Mouse (Mus musculus): ENCODE data around the gene 1500009C09Rik. TPM values are rescaled to one million over a fixed set of nuclear protein-coding genes. Genes with fewer than 3 reads are reported as not detected.

Gene 1500009C09Rik
- total RNA-seq (2021): not detected
- long read RNA-seq, experiment 1: 0 reads
- long read RNA-seq, experiment 2: 0 reads

DNA sequence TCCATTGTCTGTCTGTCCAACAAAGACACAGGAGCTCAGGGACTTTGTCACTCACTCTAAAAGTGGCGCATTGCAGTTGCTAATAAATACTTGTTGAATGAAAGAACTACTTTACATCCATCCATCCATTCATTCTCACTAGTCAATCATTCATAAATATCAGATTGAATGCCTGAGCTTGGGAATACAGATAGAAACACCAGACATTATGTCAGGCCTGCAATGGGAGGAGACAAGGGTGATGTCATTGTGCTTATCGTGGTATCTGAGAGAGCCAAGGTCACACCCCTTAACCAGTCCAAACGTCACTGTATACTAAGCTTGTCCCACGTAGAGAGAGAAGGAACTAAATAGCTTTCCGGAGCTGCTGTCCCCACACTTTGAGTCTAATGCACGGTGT, at the start of gene 1500009C09Rik:
Gene 1500009C09Rik (plus strand): TSS at position 301 of the 400 bp plus-strand sequence.
- intact Hi-C loops (cut with DNase I): no loop called here
- DNase-seq: no peak

DNA sequence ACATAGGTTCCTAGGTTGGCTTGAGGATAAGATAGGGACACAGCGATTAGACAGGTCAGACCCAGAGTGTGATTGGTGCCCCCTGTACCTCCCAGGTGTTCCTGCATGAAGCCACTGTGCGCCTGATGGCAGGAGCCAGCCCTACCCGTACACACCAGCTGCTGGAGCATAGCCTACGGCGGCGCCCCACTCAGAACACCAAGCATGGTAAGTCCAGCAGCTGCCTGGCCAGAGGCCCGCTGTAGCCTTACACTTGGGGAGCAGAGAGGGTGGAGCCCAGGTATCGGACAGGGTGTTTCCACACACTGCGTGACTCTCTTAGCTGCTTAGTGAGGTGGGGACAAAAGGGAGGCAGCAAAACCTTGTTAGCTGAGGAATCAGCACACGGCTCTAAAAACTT, 49.1 kb upstream of the 1500009C09Rik start:
- DNase-seq: no peak
- intact Hi-C loops (cut with DNase I): no loop called here

DNA sequence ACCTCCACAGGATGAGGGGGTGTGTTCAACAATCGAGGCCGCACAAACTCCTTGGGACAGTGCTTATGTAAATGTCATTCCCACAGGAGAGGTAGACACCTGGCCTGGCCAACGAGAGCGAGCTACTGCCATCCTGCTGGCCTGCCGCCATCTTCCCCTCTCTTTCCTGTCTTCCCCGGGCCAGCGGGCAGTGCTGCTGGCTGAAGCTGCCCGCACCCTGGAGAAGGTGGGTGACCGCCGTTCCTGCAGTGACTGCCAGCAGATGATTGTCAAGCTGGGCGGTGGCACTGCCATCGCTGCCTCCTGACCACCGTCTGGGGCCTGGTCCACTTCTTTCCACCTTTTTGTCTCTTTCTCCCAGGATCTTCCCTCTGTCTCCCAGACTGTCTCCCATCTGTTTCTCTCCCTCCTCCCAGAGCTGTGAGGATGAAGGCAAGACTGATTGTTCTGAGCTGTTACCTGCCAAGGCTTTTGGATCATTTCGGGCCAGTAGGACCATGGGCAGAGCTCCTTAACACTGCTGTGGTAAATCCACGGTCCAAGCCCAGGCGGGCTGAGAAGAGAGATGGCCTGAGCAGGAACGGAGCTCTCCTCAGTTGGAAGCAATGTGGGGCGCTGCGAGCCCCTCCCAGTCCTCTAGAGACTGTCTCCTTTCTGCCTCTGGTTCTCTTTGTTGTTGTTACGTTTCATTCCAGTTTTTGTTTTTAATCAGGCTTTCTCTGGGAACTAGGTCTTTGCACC, 48.4 kb upstream of the 1500009C09Rik start:
- intact Hi-C loops (cut with DNase I): no loop called here
- DNase-seq: no peak

DNA sequence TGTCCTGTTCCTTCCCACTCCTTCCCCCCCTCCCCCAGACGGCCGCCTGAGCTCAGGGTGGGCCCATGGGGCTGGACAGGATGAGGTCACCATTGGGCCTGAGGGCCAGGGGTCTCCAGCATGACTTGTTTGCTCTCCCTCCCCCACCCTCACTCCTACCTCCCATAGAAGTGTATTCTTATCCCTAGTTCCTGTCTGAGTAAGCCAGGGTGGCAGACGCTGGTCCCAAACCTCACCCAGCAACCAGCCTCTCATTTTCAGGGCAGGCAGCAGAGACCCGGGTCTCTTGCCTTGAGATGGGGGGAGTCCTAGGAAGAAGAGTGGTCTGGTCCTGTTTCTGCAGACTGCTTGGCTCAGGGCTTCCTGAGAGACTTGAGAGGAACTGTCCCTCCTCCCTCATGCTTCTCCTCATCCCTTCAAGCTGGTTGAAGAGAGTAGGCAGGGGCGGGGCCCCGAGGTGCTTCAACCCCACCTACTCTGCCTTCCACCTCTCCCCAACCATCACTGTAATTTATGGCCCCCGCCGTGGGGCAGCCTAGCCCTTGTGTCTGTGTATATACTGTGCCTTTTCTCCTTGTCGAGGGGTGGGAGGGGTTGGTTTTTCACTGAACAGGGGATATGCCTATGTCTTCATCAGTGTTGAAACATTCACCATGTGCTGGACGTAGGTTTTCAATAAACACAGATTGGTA, 47.4 kb upstream of the 1500009C09Rik start:
- intact Hi-C loops (cut with DNase I): no loop called here
- no peak for DNase-seq

DNA sequence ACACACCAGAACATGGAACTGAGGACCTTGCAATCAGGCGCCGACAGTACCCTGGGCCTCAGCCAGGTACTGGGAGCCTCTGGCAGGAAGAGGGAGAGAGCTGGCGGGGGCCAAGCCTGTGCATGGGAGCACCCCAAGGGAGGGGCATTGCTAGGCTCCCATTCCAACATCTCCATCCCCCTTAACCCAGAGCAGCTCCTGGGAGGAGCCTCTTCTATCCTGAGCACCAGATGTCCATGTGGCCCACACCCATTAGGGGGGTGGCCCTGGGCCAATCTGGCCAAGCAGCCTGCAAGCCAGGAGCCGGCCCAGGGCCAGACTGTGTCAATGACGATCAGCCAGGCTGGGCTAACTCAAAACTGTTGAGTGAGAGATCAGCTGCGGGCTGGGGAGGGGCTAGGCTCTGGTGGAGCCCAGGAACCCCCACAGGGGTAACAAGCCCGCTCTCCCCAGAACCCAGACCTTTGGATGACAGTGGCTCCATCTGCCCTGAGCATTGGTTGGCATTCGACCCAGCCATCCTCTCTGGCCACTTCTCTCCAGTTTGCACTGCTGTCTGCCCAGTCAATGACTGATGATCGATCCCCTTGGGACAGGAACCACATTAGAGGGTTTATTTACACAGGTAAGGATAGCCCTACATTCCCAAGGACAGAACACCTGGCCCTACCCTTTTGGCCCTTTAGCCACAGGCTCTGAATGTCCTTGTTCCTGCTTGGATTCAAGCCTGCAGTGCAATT, 45.7 kb upstream of the 1500009C09Rik start:
- intact Hi-C loops (cut with DNase I): no loop called here
- peak; percentile 86 to 90 for DNase-seq

DNA sequence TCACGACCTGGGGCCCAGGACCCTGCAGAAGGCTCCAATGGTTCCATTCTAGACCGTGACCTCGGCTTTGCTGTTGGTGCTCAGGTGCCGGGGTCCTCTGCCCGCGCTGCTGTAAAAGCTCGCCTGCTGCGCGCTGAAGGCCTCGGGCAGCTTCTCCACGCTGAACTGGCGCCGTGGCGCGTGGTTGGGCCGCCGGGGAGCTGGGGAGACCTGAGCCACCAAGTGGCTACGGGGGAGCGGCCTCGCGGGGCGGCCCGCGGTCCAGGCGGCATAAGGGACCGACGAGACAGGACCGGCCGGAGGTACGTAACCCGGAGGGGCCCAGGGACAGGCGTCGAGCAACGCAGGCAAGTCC, 45.1 kb upstream of the 1500009C09Rik start:
- intact Hi-C loops (cut with DNase I): no loop called here
- DNase-seq: no peak

DNA sequence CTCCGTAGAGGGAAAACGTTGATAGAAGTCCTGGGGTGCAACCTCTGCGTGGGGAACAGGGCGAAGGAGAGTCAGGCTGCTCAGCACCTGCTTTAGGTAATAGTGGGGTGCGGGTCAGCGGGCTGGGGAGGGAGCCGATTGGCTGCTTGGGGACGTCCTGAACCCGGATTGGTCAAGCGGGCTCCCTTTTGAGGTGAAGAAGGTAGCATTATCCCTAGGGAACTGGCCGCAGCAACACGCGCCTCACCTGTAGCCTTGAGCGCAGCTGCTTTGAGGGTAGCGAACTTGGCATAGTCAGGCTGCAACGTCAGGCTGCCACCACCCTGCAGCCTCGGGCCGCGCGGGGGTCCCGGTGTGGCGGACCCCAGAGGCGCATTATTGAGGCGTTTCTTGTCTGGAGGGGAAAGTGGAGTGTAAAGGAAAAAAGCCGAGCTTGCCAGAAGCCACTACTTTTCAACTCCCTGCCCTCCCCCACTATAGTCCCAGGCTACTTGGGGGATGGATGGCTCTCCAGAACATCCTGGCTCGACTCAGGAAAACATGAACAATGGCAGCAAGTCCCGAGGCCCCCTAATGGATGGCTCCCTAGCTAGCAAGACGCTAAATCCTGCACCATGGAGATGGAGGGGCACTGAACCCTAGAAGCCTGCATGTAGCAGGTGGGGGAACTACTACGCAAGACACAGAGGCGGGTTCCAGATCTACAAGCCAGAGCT, 44.5 kb upstream of the 1500009C09Rik start:
- intact Hi-C loops (cut with DNase I): no loop called here
- DNase-seq: no peak

DNA sequence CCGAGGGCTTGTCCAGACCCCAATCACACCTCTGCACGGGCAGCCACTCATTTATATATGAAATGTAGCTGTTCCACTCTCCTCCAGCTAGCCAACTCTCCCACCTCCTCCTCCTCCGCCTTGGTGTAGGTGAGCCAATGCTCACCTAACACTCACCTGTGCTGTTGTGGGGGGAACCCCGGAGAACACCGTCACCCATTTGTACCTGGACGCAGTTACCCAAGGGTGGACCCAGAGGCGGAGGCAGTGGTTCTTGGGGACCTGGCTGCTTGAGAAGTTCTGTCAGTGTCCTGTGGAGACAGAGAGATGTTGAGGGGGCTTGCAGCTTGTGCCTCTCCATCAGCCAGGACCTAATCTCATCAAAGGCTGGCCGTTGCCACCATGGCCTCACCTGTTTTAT, 43.9 kb upstream of the 1500009C09Rik start:
- no peak for DNase-seq

DNA sequence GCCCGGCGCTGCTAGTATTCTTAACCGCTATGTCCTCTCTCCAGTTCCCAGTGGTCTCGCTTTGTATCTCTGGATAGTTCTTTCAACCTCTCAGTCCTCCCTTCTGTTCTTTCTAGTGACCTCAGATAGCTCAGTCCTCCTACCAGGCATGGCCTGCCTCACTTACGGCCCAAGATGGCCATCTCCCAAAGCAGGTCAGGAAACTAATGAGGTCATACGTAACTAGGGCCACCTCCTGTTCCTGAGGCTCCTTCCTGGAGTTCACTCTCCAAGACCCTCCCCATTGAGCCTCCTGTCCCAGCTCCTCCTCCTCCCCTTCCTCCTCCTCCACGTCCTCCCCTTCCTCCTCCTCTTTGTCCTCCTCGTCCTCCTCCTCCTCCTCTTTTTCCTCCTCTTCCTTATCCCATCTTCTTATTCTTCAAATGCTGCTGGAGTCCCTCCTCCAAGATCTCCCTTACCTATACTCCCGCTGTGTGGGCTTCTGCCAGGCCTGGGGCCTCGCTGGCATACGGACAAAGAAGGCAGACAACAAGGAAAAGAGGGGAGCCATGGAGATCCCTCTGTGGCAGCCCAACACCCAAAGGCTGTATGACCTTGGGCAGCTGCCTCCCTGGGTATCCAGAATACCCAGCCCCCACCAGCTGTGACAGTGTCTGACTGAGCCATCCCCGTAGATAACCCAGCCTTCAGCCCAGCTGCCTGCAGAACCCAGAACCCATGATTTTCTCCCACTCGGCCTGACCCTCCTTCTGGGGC, 42.7 kb upstream of the 1500009C09Rik start:
- DNase-seq: no peak
- intact Hi-C loops (cut with DNase I): no loop called here

More for the DNA sequence above, 43.9 kb upstream of the 1500009C09Rik start:
- intact Hi-C loops (cut with DNase I): no loop called here

DNA sequence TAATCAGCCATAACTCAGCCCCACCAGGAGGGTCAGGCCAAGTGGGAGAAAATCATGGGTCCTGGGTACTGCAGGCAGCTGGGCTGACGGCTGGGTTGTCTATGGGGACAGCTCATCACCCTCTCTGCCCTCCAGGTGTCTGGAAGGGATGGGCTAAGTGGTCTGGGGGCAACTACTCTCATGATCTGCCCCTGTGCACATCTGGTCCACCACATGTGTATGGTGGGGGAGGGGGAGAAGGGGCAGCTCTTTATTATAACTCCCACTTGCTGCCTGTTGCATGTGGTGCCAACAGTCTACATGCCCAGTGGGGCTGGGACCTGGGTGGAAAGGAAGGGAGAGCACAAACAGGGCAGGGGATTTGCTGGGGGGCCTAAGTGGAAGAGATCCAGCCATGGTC, 41.4 kb upstream of the 1500009C09Rik start:
- no peak for DNase-seq
- intact Hi-C loops (cut with DNase I): no loop called here

DNA sequence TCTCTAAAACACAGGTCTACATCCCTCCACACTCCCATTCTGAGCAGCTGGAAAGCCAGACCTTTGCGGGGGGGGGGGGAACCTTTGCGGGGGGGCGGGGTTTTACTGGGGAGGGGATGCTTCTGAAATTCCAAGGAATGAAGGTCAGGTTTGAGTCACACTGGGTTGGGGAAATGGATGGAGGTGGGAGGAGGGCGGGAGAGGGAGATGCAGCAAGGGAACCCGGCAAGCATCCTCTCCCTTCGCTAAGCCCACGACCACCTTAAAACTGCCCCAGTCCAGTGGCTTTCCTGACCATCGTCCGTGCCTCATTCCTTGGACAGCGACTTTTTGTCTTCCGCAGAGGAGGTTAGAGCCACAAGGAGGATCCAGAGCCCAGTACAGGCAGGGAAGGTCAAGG, 40.9 kb upstream of the 1500009C09Rik start:
- intact Hi-C loops (cut with DNase I): no loop called here
- no peak for DNase-seq

DNA sequence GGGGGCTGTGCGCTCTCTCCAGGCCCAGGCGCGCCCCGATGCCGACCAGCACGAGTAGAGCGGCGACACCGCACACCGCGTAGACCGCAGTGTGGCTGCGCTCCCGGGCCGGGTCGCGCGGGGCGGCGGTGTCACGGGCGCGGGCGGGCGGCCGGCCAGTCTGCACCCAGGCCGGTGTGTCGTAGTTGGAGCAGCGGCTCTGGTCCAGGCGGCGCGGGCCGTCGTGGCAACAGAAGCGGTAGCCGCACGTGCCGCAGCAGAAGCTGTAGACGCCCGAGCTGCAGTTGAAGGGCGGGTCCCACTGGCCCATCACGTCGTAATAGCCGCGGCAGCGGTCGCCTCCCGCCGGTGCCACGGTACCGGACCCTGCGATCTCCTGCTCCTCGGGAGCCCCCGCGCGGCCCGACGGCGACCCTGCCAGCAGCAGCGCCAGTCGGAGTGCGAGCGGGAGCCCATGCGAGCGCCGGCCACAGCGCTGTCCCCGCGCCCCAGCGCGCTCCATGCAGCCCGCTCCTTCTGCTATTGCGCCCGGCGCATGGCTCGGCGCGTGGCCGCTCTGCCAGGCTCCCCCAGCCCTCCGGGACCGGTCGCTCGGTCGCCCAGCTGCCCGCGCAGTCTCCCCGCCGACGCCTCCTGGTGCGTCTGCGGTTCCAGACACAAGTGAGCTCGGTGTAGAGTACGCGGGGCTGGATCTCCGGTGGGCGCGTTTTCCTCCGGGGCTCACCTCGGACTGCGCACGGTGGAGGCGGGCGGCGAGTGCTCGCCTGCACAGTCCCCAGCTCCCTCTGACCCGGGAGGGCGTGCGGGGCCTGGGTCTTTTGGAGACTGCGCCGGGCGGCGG, 40.1 kb upstream of the 1500009C09Rik start:
- intact Hi-C loops (cut with DNase I): no loop called here
- peak; percentile 30 to 33 for DNase-seq

DNA sequence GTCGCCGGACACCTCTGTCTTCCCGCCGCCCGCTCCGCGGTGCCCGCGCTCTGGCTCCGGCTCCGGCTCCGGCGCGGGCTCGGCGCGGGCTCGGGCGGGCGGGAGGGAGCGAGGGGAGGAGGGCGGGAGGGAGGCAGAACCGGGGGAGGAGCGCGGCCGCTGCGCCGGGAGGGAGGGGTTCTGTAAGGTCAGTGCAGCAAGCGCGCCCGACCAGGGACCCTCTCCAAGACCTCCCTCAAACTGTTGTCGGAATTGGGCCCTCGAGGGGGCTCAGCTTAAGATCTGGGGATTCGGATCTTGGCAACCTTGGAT, 39.5 kb upstream of the 1500009C09Rik start, which contains the start of gene Shisa8:
Gene Shisa8 (minus strand): TSS at position 64 of the 312 bp plus-strand sequence.
- intact Hi-C loops (cut with DNase I): no loop called here
- DNase-seq: no peak

DNA sequence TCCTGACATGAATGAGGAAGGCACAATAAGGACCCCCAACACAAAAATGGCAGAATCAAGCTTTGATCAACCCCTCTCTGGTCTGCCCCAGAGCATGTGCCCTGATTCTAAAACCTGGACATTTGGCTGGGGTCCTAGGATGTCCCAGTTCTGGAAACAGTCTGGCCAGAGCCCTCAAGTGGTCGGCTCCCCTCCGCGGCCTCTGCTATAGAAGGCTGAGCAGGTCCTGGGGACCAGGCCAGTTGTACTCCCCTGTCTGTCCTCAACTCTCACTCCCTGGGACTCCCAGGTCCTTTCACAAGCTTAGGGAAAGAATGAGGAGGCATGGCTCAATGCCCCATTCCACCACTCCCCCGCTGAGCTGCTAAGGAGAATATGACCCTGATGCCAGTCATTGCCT, 39.0 kb upstream of the 1500009C09Rik start:
- intact Hi-C loops (cut with DNase I): no loop called here
- DNase-seq: no peak

DNA sequence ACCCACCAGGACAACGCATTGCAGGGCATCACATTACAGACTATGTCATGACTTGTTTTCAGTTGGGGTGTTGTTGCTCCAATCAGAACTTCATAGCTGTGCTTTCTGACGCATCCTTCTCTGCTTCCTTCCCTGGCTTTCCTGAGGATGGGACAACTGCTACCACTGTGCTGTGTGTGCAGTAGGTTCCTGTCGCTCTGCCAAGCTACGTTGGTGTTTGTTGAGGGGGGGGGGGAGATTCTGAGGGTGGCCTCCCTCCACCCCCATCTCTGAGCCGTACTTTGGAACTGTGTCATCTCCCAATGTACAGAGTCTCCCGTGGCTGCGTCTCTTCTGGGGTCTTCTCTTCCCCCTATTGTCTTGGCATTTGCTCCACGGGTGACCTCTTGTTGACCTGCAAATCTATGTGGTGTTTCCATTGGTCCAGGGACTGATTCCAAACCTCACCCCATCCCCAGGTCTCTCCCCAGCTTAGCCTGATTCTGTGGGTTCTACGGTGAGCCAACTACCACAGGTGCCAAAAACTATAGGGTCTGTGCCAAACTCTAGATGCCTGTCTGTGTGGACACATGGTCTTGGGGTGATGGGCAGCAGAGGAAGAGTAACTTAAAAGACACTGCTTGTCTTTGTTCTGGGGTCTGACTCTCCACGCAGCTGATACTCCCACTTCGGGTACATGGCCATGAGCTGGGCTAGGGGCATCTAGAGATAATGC, 36.7 kb upstream of the 1500009C09Rik start:
- no peak for DNase-seq
- intact Hi-C loops (cut with DNase I): no loop called here

DNA sequence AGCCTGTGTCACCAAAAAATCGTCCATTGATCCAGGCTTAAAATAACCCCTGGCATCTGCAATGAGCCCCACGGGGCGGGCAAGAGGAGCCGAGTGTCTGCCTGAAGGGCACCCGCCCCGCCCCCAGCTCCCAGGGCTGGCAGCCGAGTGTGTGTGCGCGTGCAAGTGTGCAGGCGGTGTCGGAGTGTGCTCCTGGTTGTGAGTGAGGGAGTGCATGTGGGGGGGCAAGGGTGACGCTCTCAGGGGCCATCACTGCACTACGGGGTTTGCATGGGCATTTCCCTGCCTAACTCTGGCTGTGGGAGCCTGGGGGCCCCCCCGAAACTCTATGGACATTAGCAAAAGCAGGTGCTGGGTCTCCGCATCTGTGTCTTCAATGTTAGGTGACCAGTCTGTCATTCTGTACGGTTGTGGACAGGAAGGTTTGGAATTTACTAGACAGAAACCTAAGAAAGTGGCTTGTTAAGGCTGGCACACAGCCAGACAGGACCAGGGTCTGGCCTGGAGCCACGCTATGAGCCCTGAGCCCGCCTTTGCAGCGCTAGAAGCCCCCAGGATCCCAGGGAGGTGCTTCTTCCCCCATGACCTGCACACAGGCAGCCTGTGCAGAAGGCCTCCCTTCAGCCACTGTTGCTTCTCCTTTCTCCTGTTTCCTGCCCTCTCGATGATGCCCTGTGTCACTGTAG, 35.9 kb upstream of the 1500009C09Rik start:
- intact Hi-C loops (cut with DNase I): no loop called here
- no peak for DNase-seq

DNA sequence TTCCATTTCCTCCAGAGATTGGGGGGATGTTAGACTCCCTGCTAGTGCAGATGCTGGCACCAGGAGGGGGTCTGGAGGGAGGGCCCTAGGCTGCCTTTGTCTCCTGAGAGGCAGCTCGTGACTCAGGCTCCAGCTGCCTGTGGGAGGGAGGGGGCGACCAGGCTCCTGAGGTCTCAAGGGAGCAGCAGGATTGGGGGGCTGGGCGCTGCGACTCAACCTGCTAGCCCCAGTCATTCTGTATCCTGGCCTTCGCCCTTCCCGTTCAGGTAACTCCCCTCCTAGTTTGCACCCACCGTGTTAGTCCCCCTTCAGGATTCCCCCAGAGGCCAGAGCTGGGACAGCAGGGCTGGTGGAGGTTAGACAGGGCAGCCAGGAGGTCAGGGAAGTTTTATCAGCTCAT, 35.2 kb upstream of the 1500009C09Rik start:
- no peak for DNase-seq
- intact Hi-C loops (cut with DNase I): no loop called here

DNA sequence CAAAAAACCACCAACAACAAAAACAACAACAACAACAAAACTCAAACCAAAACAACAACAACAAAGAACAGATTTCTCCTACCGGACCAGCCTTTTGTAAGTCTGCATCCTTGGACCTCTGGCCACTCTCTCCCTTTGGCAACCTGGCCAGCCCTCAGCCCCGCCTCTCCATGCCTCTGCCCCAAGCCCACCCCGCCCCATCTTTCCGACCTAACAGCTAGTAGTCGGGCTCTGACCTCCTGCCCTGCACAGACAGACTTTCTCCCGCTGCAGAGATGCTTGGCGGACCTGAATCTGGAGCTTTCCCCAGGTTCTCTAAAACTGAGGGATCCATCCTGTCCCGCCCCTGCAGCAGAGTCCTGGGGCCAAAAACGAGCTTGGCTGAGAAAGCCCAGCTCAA, 34.2 kb upstream of the 1500009C09Rik start:
- no peak for DNase-seq
- intact Hi-C loops (cut with DNase I): no loop called here
